Mouse (Mus musculus) left cerebral cortex, adult 2 months (tissue): ENCODE data around the gene Gnaq. TPM values are rescaled to one million over a fixed set of nuclear protein-coding genes. Genes with fewer than 3 reads are reported as not detected.
A peak's percentile ranks its signal among the peaks of the same experiment; 100 is the strongest.

Experiments used
- DNase-seq, 2 experiments: peaks; one replicate each; pipeline ENCODE4 v3.0.0; 2021 to 2022; ENCODE audit warnings: low spot score in 2 of 2, mixed read lengths in 1 of 2; ENCODE audit errors: extremely low spot score in 1 of 2
- H3K27ac ChIP-seq: fragments of 200-600 bp; 2 replicates; pipeline ENCODE4 v1.8.1; 2022
- H3K4me3 ChIP-seq: fragments of 200-600 bp; 2 replicates; pipeline ENCODE4 v1.8.1; 2022
- CTCF ChIP-seq: fragments of 200-600 bp; IDR thresholded peaks from 2 replicates; pipeline ENCODE4 v1.8.1; 2022; ENCODE audit warnings: antibody characterized with exemption, mild to moderate bottlenecking, moderate library complexity
- intact Hi-C: fragments of 180-260 bp; cut with DNase I; formaldehyde crosslinking; loops from one replicate; pipeline ENCODE4 v1.15.1; 2025
- total RNA-seq, 2 experiments: library from RNA; stranded (reverse); gene quantifications; 2 replicates each; pipeline ENCODE4 v1.2.3; 2021

Gnaq gene
- total RNA-seq, 2 experiments from 2014 or later: 164 to 172 TPM

GRCm38 (mm10) chr19:16176426-16176825, 43.8 kb downstream of the Gnaq start:
- no peak for TF ChIP-seq CTCF
- H3K4me3 ChIP-seq: no peak overlapping the region
- no peak overlapping the region for H3K27ac ChIP-seq
- intact Hi-C loops: no loop called here
- DNase-seq: no peak

GRCm38 (mm10) chr19:16177139-16177727, 44.6 kb downstream of the Gnaq start:
- Histone ChIP-seq H3K4me3 (no peak overlapping the region), H3K27ac (no peak overlapping the region)
- DNase-seq: no peak
- intact Hi-C loops: no loop called here
- no peak for TF ChIP-seq CTCF

- H3K27ac ChIP-seq: no peak overlapping the region
- intact Hi-C loops: no loop called here
- DNase-seq: no peak
- H3K4me3 ChIP-seq: no peak overlapping the region
- TF ChIP-seq CTCF: no peak
Observed at GRCm38 (mm10) chr19:16181258-16181657, 48.6 kb downstream of the Gnaq start.

- Histone ChIP-seq H3K4me3 (no peak overlapping the region), H3K27ac (no peak overlapping the region)
- intact Hi-C loops: no loop called here
- TF ChIP-seq CTCF: no peak
- DNase-seq: no peak
Observed at GRCm38 (mm10) chr19:16181852-16182475, 49.3 kb downstream of the Gnaq start.

GRCm38 (mm10) chr19:16183592-16184365, 51.1 kb downstream of the Gnaq start:
- H3K4me3 ChIP-seq: no peak overlapping the region
- TF ChIP-seq CTCF: no peak
- intact Hi-C loops: no loop called here
- no peak overlapping the region for H3K27ac ChIP-seq
- no peak for DNase-seq

- intact Hi-C loops: no loop called here
- H3K4me3 ChIP-seq: no peak overlapping the region
Observed at GRCm38 (mm10) chr19:16186984-16187383, 54.4 kb downstream of the Gnaq start.

GRCm38 (mm10) chr19:16187952-16188351, 55.3 kb downstream of the Gnaq start:
- Histone ChIP-seq H3K4me3 (no peak overlapping the region), H3K27ac (no peak overlapping the region)
- no peak for DNase-seq
- TF ChIP-seq CTCF: no peak
- intact Hi-C loops: no loop called here

More at GRCm38 (mm10) chr19:16186984-16187383, 54.4 kb downstream of the Gnaq start:
- no peak overlapping the region for H3K27ac ChIP-seq
- TF ChIP-seq CTCF: no peak
- DNase-seq: no peak

- no peak overlapping the region for H3K4me3 ChIP-seq
- TF ChIP-seq CTCF: no peak
- intact Hi-C loops: no loop called here
- H3K27ac ChIP-seq: no peak overlapping the region
- no peak for DNase-seq
Observed at GRCm38 (mm10) chr19:16189066-16189765, 56.6 kb downstream of the Gnaq start.

GRCm38 (mm10) chr19:16198162-16198561, 65.5 kb downstream of the Gnaq start:
- Histone ChIP-seq H3K4me3 (no peak overlapping the region), H3K27ac (no peak overlapping the region)
- intact Hi-C loops: loop anchor here (10.0 kb wide), 1 partner anchor 133 kb away; no protein-coding TSS in a partner anchor
- DNase-seq: no peak
- TF ChIP-seq CTCF: peak; percentile 39

GRCm38 (mm10) chr19:16201356-16201755, 68.7 kb downstream of the Gnaq start:
- no peak for DNase-seq
- intact Hi-C loops: no loop called here
- Histone ChIP-seq H3K4me3 (no peak overlapping the region), H3K27ac (no peak overlapping the region)
- no peak for TF ChIP-seq CTCF

- no peak for DNase-seq
- Histone ChIP-seq H3K27ac (no peak overlapping the region), H3K4me3 (no peak overlapping the region)
- no peak for TF ChIP-seq CTCF
- intact Hi-C loops: no loop called here
Observed at GRCm38 (mm10) chr19:16204776-16205680, 72.4 kb downstream of the Gnaq start.
